Mouse (Mus musculus) neutrophil, adult 5-6 weeks (primary cell): ENCODE results near the gene Ptprj. TPM values are rescaled to one million over a fixed set of nuclear protein-coding genes. Genes with fewer than 3 reads are reported as not detected.

Experiments
- ATAC-seq: fragments of 151-379, 151-347 bp; 2 replicates; pipeline ENCODE4 v1.8.0; 2017; ENCODE audit warnings: mild to moderate bottlenecking, moderate TSS enrichment; ENCODE audit not compliant: insufficient number of reproducible peaks, poor library complexity, low FRiP score, severe bottlenecking; ENCODE audit errors: extremely low read depth
- total RNA-seq: library from RNA; stranded (forward); fragments of 200-1000 nt; gene quantifications from 2 replicates; pipeline ENCODE4 v1.2.3, GENCODE M21; 2017

Gene Ptprj
- total RNA-seq, 1 experiment from 2014 or later: 93.8 TPM

DNA sequence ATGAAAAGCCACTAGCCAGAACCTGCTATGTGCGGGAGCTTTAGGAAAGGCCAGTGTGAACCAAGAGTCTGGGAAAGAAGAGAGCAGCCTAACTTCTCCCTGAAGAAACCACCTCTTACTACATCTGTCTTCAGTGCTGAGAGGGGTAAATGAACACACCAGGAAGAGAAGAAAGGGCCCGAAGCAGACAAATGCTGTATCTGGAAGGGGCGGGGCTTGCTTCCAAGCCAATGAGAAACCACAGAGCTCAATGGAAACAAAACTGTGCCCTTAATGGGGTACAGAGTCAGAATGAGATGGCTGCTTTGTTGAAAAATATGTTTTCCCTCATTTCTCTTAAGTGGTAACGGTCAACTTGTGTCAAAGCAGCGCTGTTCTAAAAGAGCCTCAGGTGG lies 83.8 kb downstream of the Ptprj start:
- no peak for ATAC-seq

DNA sequence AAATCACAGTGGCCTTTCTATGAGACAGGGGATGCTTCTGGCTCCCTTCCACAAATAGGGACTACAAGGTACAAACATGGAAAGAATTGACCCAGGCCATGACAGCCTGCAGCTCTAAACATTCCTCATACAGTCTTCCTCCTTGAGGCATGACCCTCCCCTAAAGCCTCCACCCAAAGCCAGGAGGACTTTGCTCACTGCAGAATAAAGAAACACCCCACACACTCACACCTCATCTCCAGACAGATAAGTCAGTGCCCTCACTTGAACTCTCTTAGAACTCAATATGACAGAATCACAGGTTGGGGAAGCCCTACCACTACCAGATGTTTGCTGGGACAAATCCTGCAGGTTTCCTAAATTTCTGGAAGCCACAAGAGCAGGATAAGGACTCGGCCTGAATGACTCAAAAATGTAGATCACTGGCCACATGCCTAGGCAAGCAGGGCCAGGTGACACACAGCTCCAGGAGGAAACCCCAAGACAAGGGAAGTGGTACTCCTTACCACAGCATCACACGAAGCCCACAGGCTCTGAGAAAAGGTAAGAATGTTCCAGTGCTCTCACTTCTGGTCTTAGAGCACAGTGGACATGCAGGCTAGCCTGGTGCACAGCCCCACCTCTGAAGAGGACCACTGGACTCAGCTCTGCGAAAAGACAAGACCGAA lies 84.3 kb downstream of the Ptprj start:
- no peak for ATAC-seq

DNA sequence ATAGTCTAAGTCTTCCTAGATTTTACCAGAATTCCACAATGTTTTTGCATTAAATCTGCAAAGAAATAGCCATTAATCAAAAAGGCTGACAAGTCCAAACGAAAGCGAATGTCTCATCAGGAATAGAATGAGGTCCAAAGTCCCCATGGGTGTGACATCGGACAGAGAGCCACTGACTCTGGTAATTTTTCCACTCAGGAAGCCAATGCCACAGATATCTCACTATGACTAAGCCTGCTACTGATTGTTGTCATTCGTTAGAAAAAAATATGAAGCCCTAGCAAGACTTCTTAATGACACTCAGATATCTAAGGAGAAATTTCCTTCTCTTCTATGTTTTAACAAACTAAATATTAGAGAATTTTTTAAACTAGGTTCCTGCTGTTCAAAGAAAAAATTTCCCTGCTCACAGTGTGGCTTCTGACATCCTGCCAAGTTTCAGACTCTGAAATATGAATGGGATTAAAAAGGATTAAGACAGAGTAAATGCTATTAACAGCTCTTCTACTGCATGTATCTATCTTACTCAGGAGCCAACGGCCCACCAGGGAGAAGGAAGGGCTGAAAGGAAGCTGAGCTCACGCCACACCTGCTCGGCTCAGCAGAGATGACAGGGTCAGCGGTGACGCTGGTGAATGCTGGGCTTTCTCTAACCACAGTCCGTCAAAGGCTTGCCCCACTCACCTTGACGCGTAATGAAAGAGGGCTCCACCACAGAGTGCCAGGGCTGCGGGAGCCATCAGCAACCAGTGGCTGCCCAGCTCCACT lies 90.0 kb downstream of the Ptprj start:
- ATAC-seq: peak; percentile 83

DNA sequence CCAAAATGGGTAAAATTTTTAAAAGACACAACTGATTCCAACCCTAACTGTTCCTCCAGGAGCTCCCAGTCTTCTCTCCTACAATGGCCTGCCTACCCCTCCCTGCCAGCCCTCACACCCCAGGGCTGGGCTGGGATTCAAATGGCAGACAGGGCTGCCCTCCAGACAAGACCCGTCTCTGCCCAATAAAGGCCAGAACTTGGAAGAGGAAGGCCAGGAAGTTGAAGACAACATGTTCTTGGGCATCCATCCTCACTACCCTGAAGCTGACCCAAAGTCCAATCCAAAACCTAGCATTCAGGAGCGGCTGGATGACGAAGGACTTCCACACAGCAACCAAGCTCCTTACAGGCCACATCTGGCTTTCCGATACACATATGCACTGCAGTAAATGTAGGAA lies 90.6 kb downstream of the Ptprj start:
- ATAC-seq: no peak

DNA sequence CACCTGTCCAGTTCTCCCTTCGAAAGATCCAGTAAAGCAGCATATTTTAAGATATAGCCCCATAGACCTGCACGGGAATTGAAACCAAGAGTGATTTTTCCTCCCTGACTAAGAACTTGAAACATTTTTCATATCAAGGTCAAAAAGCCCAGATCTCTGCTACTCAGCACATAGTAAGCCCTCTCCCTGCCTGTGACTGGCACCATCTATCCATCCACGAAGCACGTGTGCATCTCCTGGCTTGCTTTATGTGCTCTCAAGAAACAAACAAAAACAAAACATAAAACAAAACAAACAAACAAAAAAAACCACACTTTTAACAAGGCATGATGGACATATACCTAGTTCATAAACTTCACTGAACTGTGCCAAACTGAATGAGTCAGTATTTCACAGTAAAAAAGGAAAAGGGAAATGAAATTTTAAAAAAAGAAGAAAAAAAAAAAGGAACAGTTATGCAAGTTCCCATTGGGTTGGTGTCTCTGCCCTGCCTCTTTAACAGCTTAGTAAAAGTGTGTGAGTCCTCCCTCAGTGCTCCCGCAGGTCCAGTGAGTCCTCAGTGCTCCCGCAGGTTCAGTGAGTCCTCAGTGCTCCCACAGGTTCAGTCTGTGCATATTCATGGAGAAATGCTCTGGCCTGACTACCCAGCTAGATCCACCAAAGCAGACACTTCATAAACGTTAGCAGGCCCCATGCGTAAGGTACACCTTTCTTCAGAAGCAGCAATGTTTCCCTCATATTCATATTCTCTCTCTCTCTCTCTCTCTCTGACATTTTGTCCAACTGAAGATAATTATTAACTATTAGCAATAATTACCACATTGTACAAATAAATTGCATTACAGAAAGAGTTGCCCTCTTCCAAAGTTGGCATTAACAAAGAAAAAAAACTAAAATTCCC lies 91.5 kb downstream of the Ptprj start:
- no peak for ATAC-seq

DNA sequence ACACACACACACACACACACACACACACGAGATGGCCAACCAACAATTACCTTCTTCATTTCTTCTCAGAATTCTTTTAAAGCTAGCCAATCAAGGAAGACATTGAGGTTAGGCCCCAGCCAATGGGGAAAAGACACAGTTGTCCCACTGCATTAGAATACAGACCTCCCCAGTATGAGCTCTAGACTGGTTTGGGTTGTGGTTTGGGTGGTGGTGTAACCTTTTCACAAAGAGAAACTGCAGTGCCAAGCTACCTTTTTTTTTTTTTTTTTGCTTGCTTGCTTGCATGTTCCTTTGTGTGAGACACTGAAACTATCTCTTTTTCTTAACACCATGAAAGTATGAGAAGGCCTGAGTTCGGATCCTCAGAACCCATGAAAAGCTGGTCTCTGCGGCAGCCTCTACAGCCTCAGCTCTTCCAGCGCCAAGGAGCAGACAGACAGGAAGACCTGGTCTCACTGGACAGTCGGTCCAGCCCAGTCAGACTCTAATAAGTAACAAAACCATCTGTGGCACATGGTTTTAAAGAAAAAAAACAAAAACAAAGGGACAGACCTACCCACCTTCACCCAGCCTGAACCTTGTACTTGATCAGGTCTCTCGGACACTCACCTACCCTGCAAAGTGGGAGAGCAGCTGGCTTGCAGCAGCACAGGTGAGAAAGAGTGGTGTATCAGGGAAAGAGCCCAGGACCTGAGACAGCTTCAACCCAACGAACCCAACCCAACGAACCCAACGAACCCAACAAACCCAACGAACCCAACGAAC lies 92.8 kb downstream of the Ptprj start:
- ATAC-seq: 0 out of 2 replicates have a peak, but pooled peaks have one; percentile 14

DNA sequence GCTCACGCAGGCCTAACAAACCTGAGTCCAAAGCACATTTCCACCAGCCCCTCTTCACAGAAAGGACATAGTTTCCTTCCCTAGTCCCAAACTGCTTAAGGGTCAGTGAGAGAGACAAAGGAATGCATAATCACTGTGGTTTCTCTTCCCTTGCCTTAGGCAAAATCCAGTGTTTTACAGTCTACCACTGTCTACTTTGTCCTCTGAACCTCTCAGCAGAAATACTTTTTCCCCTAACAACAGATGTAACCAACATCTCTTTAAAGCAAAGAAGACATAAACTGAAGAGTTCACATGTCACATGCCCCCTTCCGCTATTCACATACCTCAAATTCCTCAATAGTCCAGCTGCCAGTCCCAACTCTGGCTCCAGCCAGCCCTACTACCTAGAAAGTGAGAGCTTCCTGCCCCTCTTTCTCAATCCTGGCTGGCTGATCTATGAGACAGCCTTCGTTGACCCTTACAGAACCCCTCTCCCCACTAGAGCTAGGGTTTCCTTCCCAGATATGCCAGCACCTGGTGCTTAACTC lies 94.2 kb downstream of the Ptprj start:
- ATAC-seq: no peak

DNA sequence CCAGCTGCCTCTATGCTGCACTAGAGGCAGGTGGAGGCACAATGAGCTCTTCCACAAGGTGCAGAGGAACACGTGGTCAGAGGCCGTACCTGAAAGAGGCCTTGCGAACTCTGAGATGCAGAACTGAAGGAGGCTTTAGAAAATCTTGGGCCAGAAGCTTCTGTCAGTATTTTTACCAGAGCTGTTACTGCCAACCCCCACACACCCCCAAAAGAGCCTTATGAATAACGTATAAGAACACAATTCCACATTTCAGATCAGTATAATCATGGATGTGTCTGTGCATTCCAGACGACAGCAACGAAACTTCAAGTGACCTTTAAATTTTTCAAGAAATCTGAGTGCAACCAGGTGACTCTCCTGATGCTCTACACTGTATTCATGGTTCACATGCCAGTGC lies 98.9 kb downstream of the Ptprj start:
- ATAC-seq: no peak

DNA sequence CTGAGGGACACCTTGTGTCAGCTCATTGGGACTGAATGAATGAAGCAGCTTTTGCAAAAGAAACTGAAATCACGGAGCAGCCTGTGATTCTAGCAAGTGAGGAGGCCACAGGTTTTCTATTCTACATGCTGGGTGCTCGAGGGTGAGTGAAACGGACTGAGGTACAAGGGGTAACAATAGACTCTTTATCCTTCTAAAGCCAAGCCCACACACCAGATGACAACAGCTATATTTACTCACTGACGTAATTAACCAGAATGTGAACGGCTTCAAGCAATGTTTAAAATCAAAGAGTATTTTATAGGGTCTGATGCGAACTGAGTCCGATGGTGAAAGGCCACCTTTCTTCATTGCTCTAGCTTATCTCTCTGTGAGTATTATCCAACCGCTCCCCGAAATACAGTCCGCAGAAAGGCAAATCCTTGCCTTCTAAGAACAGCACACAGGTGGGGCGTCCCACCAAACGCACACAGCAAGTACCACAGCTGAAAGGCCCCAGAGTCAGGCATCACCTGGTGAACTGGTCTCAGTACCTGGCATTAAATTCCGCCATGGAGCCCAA lies 99.6 kb downstream of the Ptprj start:
- ATAC-seq: no peak

DNA sequence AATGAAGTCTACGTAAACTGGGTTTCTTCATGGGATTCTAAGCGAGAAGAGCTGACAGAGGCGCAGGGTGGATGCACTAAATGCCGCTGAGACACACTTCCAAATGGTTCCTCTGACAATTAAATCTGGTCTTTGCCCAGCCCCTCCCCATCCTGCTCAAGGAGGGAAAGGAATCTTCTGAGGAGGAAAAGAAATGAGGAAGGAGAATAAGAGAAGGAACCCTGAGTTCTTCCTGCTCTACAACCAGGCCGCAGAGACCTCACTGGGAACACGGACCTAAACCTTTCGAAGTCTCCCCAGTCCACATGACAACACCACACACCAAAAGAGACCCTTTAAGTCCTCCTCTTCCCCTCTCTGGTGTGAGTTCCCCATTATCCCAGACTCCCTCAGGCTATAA lies 101.9 kb downstream of the Ptprj start:
- no peak for ATAC-seq

DNA sequence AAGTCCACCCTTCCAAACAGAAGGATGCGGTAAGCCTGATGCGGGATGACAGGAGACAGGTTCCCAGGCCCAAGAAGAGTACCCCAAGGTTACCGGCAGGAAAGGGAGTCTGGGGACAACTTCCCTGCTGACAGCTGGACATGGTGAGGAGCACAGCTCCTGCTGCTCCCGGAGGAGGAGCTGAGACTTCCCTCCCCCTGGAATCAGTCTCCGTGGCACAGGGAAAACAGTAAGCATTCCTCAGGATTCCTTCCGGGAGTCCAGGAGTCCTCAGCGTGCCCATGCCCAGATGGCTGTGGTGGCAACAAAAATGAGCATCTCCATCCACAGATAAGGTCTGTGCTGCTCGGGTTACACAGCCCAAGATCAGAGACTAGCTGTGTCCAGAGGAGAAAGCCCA lies 102.8 kb downstream of the Ptprj start:
- ATAC-seq: no peak

DNA sequence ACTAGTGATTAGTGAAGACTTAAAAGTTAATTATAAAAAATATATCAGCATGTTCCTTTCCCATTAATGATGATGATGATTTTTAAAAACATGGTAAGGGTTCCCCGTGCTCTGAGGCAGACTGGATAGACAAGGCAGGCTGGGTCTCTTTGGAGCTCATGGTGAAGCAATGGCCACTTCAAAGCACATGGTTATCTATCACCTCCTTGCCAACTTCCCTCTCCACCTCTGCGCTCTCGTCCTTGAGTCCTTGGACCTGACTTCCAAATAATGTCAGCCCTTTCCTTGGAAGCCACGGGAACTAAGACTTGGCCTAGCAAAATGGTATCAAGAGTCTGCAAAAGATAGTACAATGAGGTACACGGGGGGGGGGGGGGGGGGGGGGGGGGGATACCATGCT lies 103.7 kb downstream of the Ptprj start:
- no peak for ATAC-seq

DNA sequence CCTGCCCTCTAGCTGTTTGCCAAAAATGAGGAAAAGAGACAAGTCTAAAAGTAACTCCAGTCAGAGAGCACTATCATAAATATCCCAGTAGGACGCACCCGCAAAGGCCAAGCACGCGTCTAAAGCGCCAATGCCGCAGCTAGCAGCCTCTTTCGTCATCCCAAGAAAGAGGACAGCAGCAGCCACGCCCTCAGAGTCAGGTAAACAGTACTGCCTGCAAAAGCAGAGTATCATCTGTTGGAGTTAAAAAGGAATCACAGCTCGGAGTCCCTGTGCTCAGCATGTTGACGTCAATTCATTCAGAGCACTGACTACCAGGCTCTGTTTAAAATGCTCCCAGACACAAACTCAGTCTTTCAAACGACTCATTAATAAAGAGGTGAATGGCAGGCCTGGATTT lies 104.1 kb downstream of the Ptprj start:
- ATAC-seq: no peak

DNA sequence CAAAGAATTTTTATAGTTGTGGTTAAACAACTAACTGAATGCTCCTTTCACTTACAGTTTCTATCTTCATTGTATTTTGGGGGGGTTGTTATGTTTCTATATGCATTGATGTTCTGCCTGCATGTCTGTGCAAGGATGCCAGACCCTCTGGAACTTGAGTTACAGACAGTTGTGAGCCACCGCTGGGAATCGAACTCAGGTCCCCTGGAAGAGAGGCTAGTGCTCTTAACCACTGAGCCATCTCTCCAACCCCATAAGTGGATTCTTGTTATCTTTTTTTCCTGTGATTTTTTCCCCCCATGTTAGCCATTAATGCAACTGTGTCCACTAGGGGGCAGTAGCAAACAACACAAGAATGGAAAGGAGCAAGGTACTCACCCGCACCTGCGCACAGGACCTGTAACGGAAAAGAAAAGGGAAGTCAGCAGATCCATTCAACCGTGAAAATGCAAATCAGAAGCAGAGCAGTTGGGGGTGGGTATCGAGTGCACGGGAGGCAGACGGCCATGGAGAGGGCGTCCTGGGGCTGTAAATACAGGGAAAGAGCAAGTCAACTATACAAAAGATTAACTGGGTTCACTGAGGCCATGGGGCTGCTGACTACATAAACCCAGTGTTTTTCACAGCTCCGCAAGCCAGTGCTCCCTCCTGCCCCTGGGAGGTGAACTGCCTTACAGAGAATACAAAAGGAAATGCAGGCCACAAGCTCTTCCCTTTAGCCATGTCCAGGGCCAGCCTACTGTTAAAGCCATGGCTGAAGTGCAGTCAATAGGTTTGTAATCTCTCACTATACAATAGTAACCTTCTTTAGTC lies 105.6 kb downstream of the Ptprj start:
- peak; percentile 90 for ATAC-seq

DNA sequence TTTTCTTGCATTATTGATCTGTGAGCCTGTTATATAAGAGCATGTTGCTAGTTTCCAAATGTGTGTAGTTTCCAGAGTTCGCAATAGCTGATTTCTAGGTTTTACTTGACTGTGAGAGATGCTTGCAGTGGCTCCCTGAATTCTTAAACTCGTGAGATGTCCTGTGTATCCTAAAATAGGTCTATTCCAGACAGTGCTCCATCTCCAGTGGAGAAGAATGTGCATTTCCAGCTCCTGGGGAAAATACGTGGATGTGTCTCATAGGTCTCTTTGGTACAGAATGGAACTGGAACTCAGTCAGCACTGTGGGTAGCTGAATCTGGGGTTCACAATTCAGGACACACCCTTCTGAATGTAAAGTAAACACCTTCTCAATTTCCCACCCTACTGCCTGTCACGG lies 107.7 kb downstream of the Ptprj start:
- ATAC-seq: no peak

DNA sequence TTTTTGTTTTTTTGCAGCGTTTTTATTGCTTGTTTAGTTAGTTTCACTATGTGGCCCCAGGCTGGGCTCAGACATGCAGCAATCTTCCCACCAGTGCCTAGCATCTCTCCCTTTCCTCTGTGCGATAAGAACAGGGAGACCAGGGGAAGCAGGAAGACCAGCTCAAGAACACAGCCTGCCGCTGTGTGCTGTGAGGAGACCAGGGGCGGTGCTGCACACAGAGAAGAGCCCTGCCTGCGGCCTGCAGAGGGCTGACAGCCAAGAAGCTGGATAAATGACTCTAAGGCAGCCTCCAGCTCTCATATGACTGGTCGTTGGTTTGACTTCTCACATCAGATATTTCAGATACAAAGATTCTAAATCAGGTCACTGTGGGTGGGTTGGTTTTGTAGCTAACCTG lies 110.3 kb downstream of the Ptprj start:
- no peak for ATAC-seq

DNA sequence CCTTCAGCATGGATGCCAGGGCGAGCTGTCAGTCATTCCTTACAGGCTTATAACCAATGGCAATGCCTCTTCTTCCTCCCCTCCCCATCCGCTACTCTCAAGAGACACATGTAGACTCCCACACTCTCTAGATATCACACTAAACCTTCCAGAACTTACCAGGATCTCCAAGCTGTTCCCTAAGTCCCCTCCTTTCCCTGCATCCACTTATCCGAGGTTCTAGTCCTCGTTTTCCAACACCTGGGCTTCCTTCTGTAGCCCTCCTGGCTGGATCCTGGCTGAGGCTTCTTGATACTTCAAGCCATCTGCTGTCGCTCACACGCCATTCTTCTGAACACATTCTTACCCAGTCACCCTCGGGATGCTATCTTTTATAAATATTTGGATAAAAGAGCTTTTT lies 114.0 kb downstream of the Ptprj start:
- no peak for ATAC-seq

DNA sequence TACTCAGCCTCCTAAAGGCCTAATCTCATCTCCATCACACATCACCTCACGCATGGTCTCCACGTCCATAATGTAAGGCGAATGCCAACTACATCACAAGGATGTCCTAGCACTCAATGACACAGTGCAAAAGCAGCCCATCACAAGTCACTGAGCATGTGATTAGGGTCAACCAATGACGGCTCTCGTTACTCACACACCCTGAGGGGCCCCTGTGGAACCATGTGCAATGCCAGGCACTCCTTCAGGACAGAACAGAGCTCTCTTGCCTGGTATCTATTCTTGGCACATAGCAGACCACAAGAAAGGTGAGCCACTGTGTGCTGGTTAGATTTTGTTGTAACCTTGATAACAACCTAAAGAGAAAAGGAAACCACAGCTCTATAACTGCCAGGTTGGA lies 116.7 kb downstream of the Ptprj start:
- no peak for ATAC-seq
